Comparison of ENCODE assay signal across 8 mouse cellular contexts in genomic region chr13:23535137-23536075, GRCm38 (mm10). TPM values are rescaled to one million over a fixed set of nuclear protein-coding genes. Genes with fewer than 3 reads are reported as not detected.
DNase-seq lines count a peak whose midpoint lies in the region; ATAC-seq and TF ChIP-seq lines count a peak whose summit lies in the region.
"Not testable (repeated sequence)": the region's sequence is repeated elsewhere in the genome, so short reads cannot be mapped to it uniquely, and the experiment has no call there.

Gene Hist1h3g, plus strand, starts transcription at chr13:23535422.

- H3K36me3 ChIP-seq in embryonic facial prominence, embryonic 13.5 days; kidney, adult 2 months (ENCODE audit: control insufficient read depth, insufficient read depth, low read length); limb, embryonic 11.5 days (ENCODE audit: control insufficient read depth, insufficient read depth, low read length); midbrain, embryonic 13.5 days: not testable (repeated sequence)

- not testable (repeated sequence) for H3K27me3 ChIP-seq in embryonic facial prominence, embryonic 13.5 days; kidney, adult 2 months (replicated peaks; ENCODE audit: control insufficient read depth, insufficient read depth, low read length); limb, embryonic 11.5 days (ENCODE audit: control insufficient read depth, insufficient read depth, low read length); midbrain, embryonic 13.5 days

- H3K9ac ChIP-seq in embryonic facial prominence, embryonic 13.5 days: peak within 1 kb of the TSS; percentile 75
- peak within 1 kb of the TSS; percentile 84 for H3K9ac ChIP-seq in limb, embryonic 11.5 days (ENCODE audit: low read length)
- peak within 1 kb of the TSS; percentile 59 for H3K9ac ChIP-seq in midbrain, embryonic 13.5 days (replicated peaks)

- H3K4me3 ChIP-seq in embryonic facial prominence, embryonic 13.5 days: peak within 1 kb of the TSS; percentile 54
- H3K4me3 ChIP-seq in kidney, adult 2 months (ENCODE audit: insufficient read depth, low read depth, low read length): peak within 1 kb of the TSS; percentile 45
- peak within 1 kb of the TSS; percentile 47 for H3K4me3 ChIP-seq in limb, embryonic 11.5 days (ENCODE audit: low read depth, low read length)
- peak within 1 kb of the TSS; percentile 55 for H3K4me3 ChIP-seq in midbrain, embryonic 13.5 days (replicated peaks)

- peak; percentile 90 for ATAC-seq in embryonic facial prominence, embryonic 13.5 days (ENCODE audit: insufficient number of reproducible peaks, insufficient read depth, low FRiP score, low TSS enrichment, low read depth)
- peak; percentile 92 for ATAC-seq in limb, embryonic 11.5 days (ENCODE audit: insufficient number of reproducible peaks, low FRiP score, low TSS enrichment, low read depth)
- ATAC-seq in midbrain, embryonic 13.5 days: peak; percentile 91

- DNase-seq in 3134 (ENCODE audit: extremely low read depth, insufficient read length, low spot score): peak; percentile 95
- peak; percentile 85 to 88 for DNase-seq in adrenal gland, postnatal 36 days
- DNase-seq in heart, adult 18-20 months: peak; percentile 89 to 94
- peak; percentile 94 for DNase-seq in kidney, adult 2 months
- peak; percentile 90 for DNase-seq in limb, embryonic 11.5 days (ENCODE audit: low spot score)
- peak; percentile 64 to 78 for DNase-seq in spleen, adult 18-20 months

- H3K9me3 ChIP-seq in embryonic facial prominence, embryonic 13.5 days; limb, embryonic 11.5 days (ENCODE audit: control insufficient read depth, low read length); midbrain, embryonic 13.5 days: not testable (repeated sequence)

- H3K4me2 ChIP-seq in embryonic facial prominence, embryonic 13.5 days: peak within 1 kb of the TSS; percentile 66
- peak within 1 kb of the TSS; percentile 75 for H3K4me2 ChIP-seq in limb, embryonic 11.5 days (ENCODE audit: low read depth, severe bottlenecking)
- peak within 1 kb of the TSS; percentile 76 for H3K4me2 ChIP-seq in midbrain, embryonic 13.5 days (replicated peaks)

- under 1% methylated on average over 34 of the region's 62 CpGs for WGBS in embryonic facial prominence, embryonic 13.5 days
- 1% methylated on average over 48 of the region's 62 CpGs for WGBS in kidney, adult 2 months
- WGBS in limb, embryonic 11.5 days: under 1% methylated on average over 43 of the region's 62 CpGs
- under 1% methylated on average over 48 of the region's 62 CpGs for WGBS in midbrain, embryonic 13.5 days

- peak within 1 kb of the TSS; percentile 97 for H3K27ac ChIP-seq in embryonic facial prominence, embryonic 13.5 days
- not testable (repeated sequence) for H3K27ac ChIP-seq in kidney, adult 2 months (ENCODE audit: insufficient read depth, low read depth, low read length)
- peak within 1 kb of the TSS; percentile 94 for H3K27ac ChIP-seq in limb, embryonic 11.5 days (replicated peaks; ENCODE audit: low read depth, low read length)
- H3K27ac ChIP-seq in midbrain, embryonic 13.5 days: peak within 1 kb of the TSS; percentile 72

- H3K4me1 ChIP-seq in embryonic facial prominence, embryonic 13.5 days: peaks cover 32% of the 10 kb centered on the region
- H3K4me1 ChIP-seq in kidney, adult 2 months (ENCODE audit: control insufficient read depth, insufficient read depth, low read length): peaks cover 11% of the 10 kb centered on the region; the same call in 1 of the 2 replicates
- peaks cover 11% of the 10 kb centered on the region for H3K4me1 ChIP-seq in limb, embryonic 11.5 days (ENCODE audit: control insufficient read depth, insufficient read depth, low read length)
- H3K4me1 ChIP-seq in midbrain, embryonic 13.5 days (replicated peaks): peaks cover 42% of the 10 kb centered on the region

- TF ChIP-seq CTCF in kidney, adult 2 months (conservative IDR thresholded peaks at IDR 0.05; ENCODE audit: insufficient read depth, insufficient read length, low read depth, low read length): not testable (repeated sequence)

- TF ChIP-seq POLR2A in kidney, adult 2 months (IDR thresholded peaks at IDR 0.05; ENCODE audit: low read depth, low read length): not testable (repeated sequence)

RNA-seq across cellular contexts. Expression of gene Hist1h3g, which starts in this region (rescaled TPM):
- total RNA-seq in adrenal gland, postnatal 36 days (2021): 10 to 100 TPM; 13.9 to 17.7 TPM
- 5.3 and 6.7 TPM in 2 replicates for polyA plus RNA-seq in embryonic facial prominence, embryonic 13.5 days (2015; fragmentation: Nextera tagmentation; extraction: Ambion mirVana)
- 1 to 10 TPM; 3.1 TPM for total RNA-seq in heart, adult 18-20 months (2021)
- polyA plus RNA-seq in kidney, adult 2 months (2012; rRNA removed): 0.25 and 0.58 TPM in 2 replicates
- 7.0 and 9.4 TPM in 2 replicates for polyA plus RNA-seq in limb, embryonic 11.5 days (2014; fragmentation: Nextera tagmentation; extraction: Ambion mirVana)
- 3.1 and 5.3 TPM in 2 replicates for polyA plus RNA-seq in midbrain, embryonic 13.5 days (2015; fragmentation: Nextera tagmentation; extraction: Ambion mirVana)

Comparison
In these comparisons a context has a peak if more than half of its experiments do, and no peak if none do; other contexts are left out.
1. Peak in DNase-seq and H3K4me3 ChIP-seq in kidney, adult 2 months; RNA of the gene not detected or under 1 TPM.